Mouse (Mus musculus): ENCODE results near the gene Tmco1. TPM values are rescaled to one million over a fixed set of nuclear protein-coding genes. Genes with fewer than 3 reads are reported as not detected.
"Not testable (repeated sequence)": the region's sequence is repeated elsewhere in the genome, so short reads cannot be mapped to it uniquely, and the experiment has no call there.

The Tmco1 gene
- total RNA-seq, 2 experiments from 2014 or later: 168 to 176 TPM

GRCm38 (mm10) chr1:167331106-167331505 is 22.9 kb downstream of the Tmco1 start:
- ATAC-seq (replicated peaks; ENCODE audit: poor library complexity): peak; percentile 85

GRCm38 (mm10) chr1:167336398-167336797 is 28.2 kb downstream of the Tmco1 start:
- ATAC-seq (replicated peaks; ENCODE audit: poor library complexity): peak; percentile 11; the same call in 1 of the 2 replicates

- ATAC-seq (replicated peaks; ENCODE audit: poor library complexity): peak; percentile 68
These were observed 29.4 kb downstream of the Tmco1 start for GRCm38 (mm10) chr1:167337463-167338095.

GRCm38 (mm10) chr1:167339177-167339781 is 31.1 kb downstream of the Tmco1 start:
- ATAC-seq (replicated peaks; ENCODE audit: poor library complexity): peak; percentile 42

GRCm38 (mm10) chr1:167340111-167340787 is 32.1 kb downstream of the Tmco1 start:
- ATAC-seq (replicated peaks; ENCODE audit: poor library complexity): 0 out of 2 replicates have a peak, but pooled peaks have one; percentile 21

- 0 out of 2 replicates have a peak, but pooled peaks have one; percentile 5 for ATAC-seq (replicated peaks; ENCODE audit: poor library complexity)
These were observed 32.8 kb downstream of the Tmco1 start for GRCm38 (mm10) chr1:167340910-167341528.

GRCm38 (mm10) chr1:167342831-167343230 is 34.7 kb downstream of the Tmco1 start:
- no peak for ATAC-seq (replicated peaks; ENCODE audit: poor library complexity)

- ATAC-seq (replicated peaks; ENCODE audit: poor library complexity): not testable (repeated sequence)
These were observed 37.9 kb downstream of the Tmco1 start for GRCm38 (mm10) chr1:167345994-167346520.

- ATAC-seq (replicated peaks; ENCODE audit: poor library complexity): not testable (repeated sequence)
These were observed 41.0 kb downstream of the Tmco1 start for GRCm38 (mm10) chr1:167349206-167349605.

- ATAC-seq (replicated peaks; ENCODE audit: poor library complexity): peak; percentile 93
These were observed 41.8 kb downstream of the Tmco1 start, which contains the start of gene Aldh9a1 for GRCm38 (mm10) chr1:167349815-167350596. Gene Aldh9a1 (plus strand): TSS chr1:167349991.

GRCm38 (mm10) chr1:167350597-167351415 is 42.6 kb downstream of the Tmco1 start:
- no peak; the same call in 1 of the 2 replicates for ATAC-seq (replicated peaks; ENCODE audit: poor library complexity)

- no peak for ATAC-seq (replicated peaks; ENCODE audit: poor library complexity)
These were observed 44.2 kb downstream of the Tmco1 start for GRCm38 (mm10) chr1:167352403-167352802.

- ATAC-seq (replicated peaks; ENCODE audit: poor library complexity): no peak
These were observed 49.2 kb downstream of the Tmco1 start for GRCm38 (mm10) chr1:167357387-167357786.

GRCm38 (mm10) chr1:167358731-167359130 is 50.6 kb downstream of the Tmco1 start:
- no peak for ATAC-seq (replicated peaks; ENCODE audit: poor library complexity)

- ATAC-seq (replicated peaks; ENCODE audit: poor library complexity): no peak
These were observed 52.1 kb downstream of the Tmco1 start for GRCm38 (mm10) chr1:167360268-167360667.

- ATAC-seq (replicated peaks; ENCODE audit: poor library complexity): no peak
These were observed 54.6 kb downstream of the Tmco1 start for GRCm38 (mm10) chr1:167362819-167363218.

GRCm38 (mm10) chr1:167363322-167363721 is 55.1 kb downstream of the Tmco1 start:
- no peak for ATAC-seq (replicated peaks; ENCODE audit: poor library complexity)

GRCm38 (mm10) chr1:167365808-167366207 is 57.6 kb downstream of the Tmco1 start:
- no peak for ATAC-seq (replicated peaks; ENCODE audit: poor library complexity)

- no peak for ATAC-seq (replicated peaks; ENCODE audit: poor library complexity)
These were observed 58.4 kb downstream of the Tmco1 start for GRCm38 (mm10) chr1:167366621-167367020.

Measured in megakaryocyte progenitor cell, adult 5-6 weeks (primary cell).